ENCODE assay signal across 18 mouse cellular contexts in the genomic region with DNA sequence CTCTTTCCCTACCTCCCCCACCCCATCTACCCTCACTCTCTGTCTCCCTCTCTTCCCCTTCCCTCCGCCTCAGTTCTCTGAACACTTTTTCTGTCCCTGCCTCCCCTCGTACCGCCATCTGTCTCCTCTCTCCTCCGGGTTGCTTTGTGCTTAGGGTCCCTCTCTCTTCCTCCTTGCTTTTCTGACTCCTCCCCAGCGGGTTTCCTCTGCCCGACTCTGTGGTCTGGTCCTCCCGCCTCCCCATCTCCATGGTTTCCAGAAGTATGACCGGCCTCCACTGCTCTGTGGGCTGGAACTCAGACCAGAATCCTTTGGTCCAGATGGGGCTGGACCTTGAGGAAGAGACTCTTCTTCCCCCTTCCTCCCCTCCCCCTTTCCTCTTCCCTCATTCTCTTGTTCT. TPM values are rescaled to one million over a fixed set of nuclear protein-coding genes. Genes with fewer than 3 reads are reported as not detected.
DNase-seq lines count a peak whose midpoint lies in the region; ATAC-seq and TF ChIP-seq lines count a peak whose summit lies in the region.
"Had no signal": no experiment of that assay in that cellular context is flagged by ENCODE, and none has a peak within 500 bp of the region (broad histone marks: within the 10 kb centered on the region; RNA-seq: fewer than 3 reads in every experiment).

No protein-coding gene starts in this region.

- H3K4me2 ChIP-seq in embryonic facial prominence, embryonic 14.5 days (ENCODE audit: low read depth, low read length): peak overlapping the region; percentile 13; the same call in 1 of the 2 replicates
- H3K4me2 ChIP-seq in midbrain, embryonic 11.5 days: peak overlapping the region; percentile 43
- H3K4me2 ChIP-seq: heart, embryonic 13.5 days had no signal

- H3K4me3 ChIP-seq in embryonic facial prominence, embryonic 14.5 days (ENCODE audit: low read depth, low read length): peak overlapping the region; percentile 13; the same call in 1 of the 2 replicates
- peak overlapping the region; percentile 17; the same call in 1 of the 2 replicates for H3K4me3 ChIP-seq in midbrain, embryonic 11.5 days (ENCODE audit: low read depth, low read length)
- H3K4me3 ChIP-seq in kidney, adult 2 months (ENCODE audit: insufficient read depth, low read depth, low read length): no peak overlapping the region
- H3K4me3 ChIP-seq: heart, embryonic 13.5 days; megakaryocyte, embryonic 14.5 days had no signal

- no peak for TF ChIP-seq POLR2A in kidney, adult 2 months (IDR thresholded peaks at IDR 0.05; ENCODE audit: low read depth, low read length)

- H3K27me3 ChIP-seq in embryonic facial prominence, embryonic 14.5 days (replicated peaks; ENCODE audit: control insufficient read depth, insufficient read depth, low read length): peaks cover 90% of the 10 kb centered on the region
- peaks cover 37% of the 10 kb centered on the region for H3K27me3 ChIP-seq in midbrain, embryonic 11.5 days (ENCODE audit: control insufficient read depth, insufficient read depth, low read length)
- no peaks in the 10 kb centered on the region; the same call in 1 of the 2 replicates for H3K27me3 ChIP-seq in kidney, adult 2 months (replicated peaks; ENCODE audit: control insufficient read depth, insufficient read depth, low read length)

- no peaks in the 10 kb centered on the region for H3K4me1 ChIP-seq in embryonic facial prominence, embryonic 14.5 days (ENCODE audit: control insufficient read depth, insufficient read depth, low read length)
- H3K4me1 ChIP-seq in midbrain, embryonic 11.5 days (ENCODE audit: control insufficient read depth, insufficient read depth, low read length): peaks cover 50% of the 10 kb centered on the region
- no peaks in the 10 kb centered on the region for H3K4me1 ChIP-seq in kidney, adult 2 months (ENCODE audit: control insufficient read depth, insufficient read depth, low read length)
- H3K4me1 ChIP-seq: megakaryocyte, embryonic 14.5 days had no signal

- DNase-seq in 416B (ENCODE audit: low read depth) (peak; percentile 50), ES-CJ7 (ENCODE audit: low read depth, low spot score) (peak; percentile 56)
- peak; percentile 32 for DNase-seq in embryonic facial prominence, embryonic 14.5 days (ENCODE audit: low spot score)
- DNase-seq in midbrain, embryonic 11.5 days (ENCODE audit: low spot score, missing footprints): peak; percentile 94
- no peak for DNase-seq in thymus, postnatal 14 days
- no peak for DNase-seq in kidney, adult 2 months
- DNase-seq in thymus, adult 18-20 months: no peak
- no peak for DNase-seq in ovary, postnatal 36 days (ENCODE audit: low spot score)
- DNase-seq: adrenal gland, postnatal 25 days; cerebellum, postnatal 25 days; heart, postnatal 4 days; kidney, adult 11 months; kidney, postnatal 25 days; thymus, postnatal 4 days had no signal

- no peak for ATAC-seq in embryonic facial prominence, embryonic 14.5 days (ENCODE audit: low read depth)
- peak; percentile 59 for ATAC-seq in midbrain, embryonic 11.5 days (ENCODE audit: low FRiP score)

- 1% methylated on average over 8 of the region's 8 CpGs for WGBS in embryonic facial prominence, embryonic 14.5 days
- WGBS in midbrain, embryonic 11.5 days: 1% methylated on average over 8 of the region's 8 CpGs
- 8% methylated on average over 8 of the region's 8 CpGs for WGBS in kidney, adult 2 months

- no peak overlapping the region for H3K27ac ChIP-seq in embryonic facial prominence, embryonic 14.5 days (replicated peaks; ENCODE audit: low read depth, low read length)
- H3K27ac ChIP-seq in midbrain, embryonic 11.5 days (ENCODE audit: low read depth, low read length): peak overlapping the region; percentile 51
- H3K27ac ChIP-seq in kidney, adult 2 months (ENCODE audit: insufficient read depth, low read depth, low read length): no peak overlapping the region
- H3K27ac ChIP-seq: heart, embryonic 13.5 days; stomach, postnatal 0 days had no signal

- H3K9me3 ChIP-seq in embryonic facial prominence, embryonic 14.5 days (ENCODE audit: control insufficient read depth, low read length): no peaks in the 10 kb centered on the region
- H3K9me3 ChIP-seq in midbrain, embryonic 11.5 days (ENCODE audit: control insufficient read depth, low read length): no peaks in the 10 kb centered on the region

- no peak for TF ChIP-seq CTCF in kidney, adult 2 months (conservative IDR thresholded peaks at IDR 0.05; ENCODE audit: insufficient read depth, insufficient read length, low read depth, low read length)

- no peak overlapping the region for H3K9ac ChIP-seq in embryonic facial prominence, embryonic 14.5 days (ENCODE audit: low read depth, low read length)
- peak overlapping the region; percentile 62 for H3K9ac ChIP-seq in midbrain, embryonic 11.5 days (ENCODE audit: low read length)
- H3K9ac ChIP-seq: heart, embryonic 13.5 days had no signal

- H3K36me3 ChIP-seq in embryonic facial prominence, embryonic 14.5 days (ENCODE audit: control insufficient read depth, insufficient read depth, low read length): no peaks in the 10 kb centered on the region
- no peaks in the 10 kb centered on the region for H3K36me3 ChIP-seq in midbrain, embryonic 11.5 days (ENCODE audit: control insufficient read depth, insufficient read depth, low read length)
- no peaks in the 10 kb centered on the region for H3K36me3 ChIP-seq in kidney, adult 2 months (ENCODE audit: control insufficient read depth, insufficient read depth, low read length)
- H3K36me3 ChIP-seq: heart, embryonic 13.5 days had no signal

RNA-seq across cellular contexts. Expression of a gene that starts 2.9 kb away (rescaled TPM):
- 2.6 TPM in 2 replicates for polyA plus RNA-seq in embryonic facial prominence, embryonic 14.5 days (2014; fragmentation: Nextera tagmentation; extraction: Ambion mirVana)
- polyA plus RNA-seq in midbrain, embryonic 11.5 days (2014; fragmentation: Nextera tagmentation; extraction: Ambion mirVana): 3.1 and 3.4 TPM in 2 replicates
- polyA plus RNA-seq in kidney, adult 2 months (2012; rRNA removed): 0.06 TPM in 1 of 2 replicates, not detected in the other
- polyA plus RNA-seq: heart, embryonic 13.5 days; liver, adult 2 months; stomach, postnatal 0 days had no signal

Comparison
In these comparisons a context has a peak if more than half of its experiments do, and no peak if none do; other contexts are left out.
1. DNase-seq: peak in 416B (single experiment), ES-CJ7 (single experiment), embryonic facial prominence, embryonic 14.5 days (single experiment) and midbrain, embryonic 11.5 days (single experiment); none in thymus, postnatal 14 days (single experiment), kidney, adult 2 months (single experiment), thymus, adult 18-20 months (0 of 2) and ovary, postnatal 36 days (single experiment).